Mouse (Mus musculus) embryonic facial prominence, embryonic 15.5 days (tissue): ENCODE measurements at regions not wholly inside any gene's neighbourhood (a gene's known extent, or its start where the extent isn't known, plus 50 kb on each side); places are given as distances from the start of the nearest gene placed in this dataset.

ENCODE experiments used
- ATAC-seq: fragments of 200-750 bp; cut with Nextera tagmentation; 2 replicates; pipeline ENCODE4 v1.8.0; 2017; ENCODE audit warnings: low read depth, moderate TSS enrichment; ENCODE audit not compliant: insufficient number of reproducible peaks, low FRiP score, low TSS enrichment
- H3K27ac ChIP-seq: fragments of 300-500 bp; sonication (generic); replicated peaks from 2 replicates; pipeline ENCODE4 v1.5.1; 2015; ENCODE audit warnings: mild to moderate bottlenecking, inconsistent platforms
- H3K27me3 ChIP-seq: fragments of 300-500 bp; sonication (generic); 2 replicates; pipeline ENCODE4 v1.6.1; 2015; ENCODE audit warnings: inconsistent platforms
- H3K36me3 ChIP-seq: fragments of 300-500 bp; sonication (generic); 2 replicates; pipeline ENCODE4 v1.6.1; 2015; ENCODE audit warnings: mild to moderate bottlenecking, inconsistent platforms
- H3K4me1 ChIP-seq: fragments of 300-500 bp; sonication (generic); 2 replicates; pipeline ENCODE4 v1.6.1; 2015; ENCODE audit warnings: inconsistent platforms
- H3K4me2 ChIP-seq: fragments of 300-500 bp; sonication (generic); replicated peaks from 2 replicates; pipeline ENCODE4 v1.6.1; 2015; ENCODE audit warnings: mild to moderate bottlenecking, inconsistent platforms
- H3K4me3 ChIP-seq: fragments of 300-500 bp; sonication (generic); replicated peaks from 2 replicates; pipeline ENCODE4 v1.5.1; 2015; ENCODE audit warnings: mild to moderate bottlenecking, inconsistent platforms
- H3K9ac ChIP-seq: fragments of 300-500 bp; sonication (generic); 2 replicates; pipeline ENCODE4 v1.6.1; 2015; ENCODE audit warnings: inconsistent platforms
- H3K9me3 ChIP-seq: fragments of 300-500 bp; sonication (generic); replicated peaks from 2 replicates; pipeline ENCODE4 v1.6.1; 2016; ENCODE audit warnings: inconsistent platforms
- WGBS: fragments of 180-500 bp; shearing (Covaris S2); methylation state at CpG from one replicate; pipeline ENCODE4 v1.1.7; 2015; 5-methylcytosine and 5-hydroxymethylcytosine counted together

GRCm38 (mm10) chr1:72963449-72963848 lies 52.3 kb downstream of the Tnp1 start:
- no peaks in the 10 kb centered on the region for H3K36me3 ChIP-seq
- peaks cover 19% of the 10 kb centered on the region for H3K4me1 ChIP-seq
- H3K9me3 ChIP-seq, result no peaks in the 10 kb centered on the region
- H3K4me2 ChIP-seq, result peak overlapping the region; percentile 28
- peak overlapping the region; percentile 48; the same call in 1 of the 2 replicates for H3K27ac ChIP-seq
- H3K9ac ChIP-seq, result no peak overlapping the region
- peak; percentile 88 for ATAC-seq
- no peaks in the 10 kb centered on the region for H3K27me3 ChIP-seq
- 4% methylated on average over 7 of the region's 7 CpGs for WGBS
- no peak overlapping the region for H3K4me3 ChIP-seq

- no peak overlapping the region for H3K4me3 ChIP-seq
- no peaks in the 10 kb centered on the region for H3K36me3 ChIP-seq
- H3K9me3 ChIP-seq, result no peaks in the 10 kb centered on the region
- no peak overlapping the region for H3K9ac ChIP-seq
- no peaks in the 10 kb centered on the region for H3K27me3 ChIP-seq
- H3K4me1 ChIP-seq, result peaks cover 19% of the 10 kb centered on the region
- H3K4me2 ChIP-seq, result no peak overlapping the region
- ATAC-seq, result peak; percentile 61; the same call in 1 of the 2 replicates
- WGBS, result 15% methylated on average over 4 of the region's 4 CpGs
- H3K27ac ChIP-seq, result peak overlapping the region; percentile 60; the same call in 1 of the 2 replicates
Measured at GRCm38 (mm10) chr1:72960241-72960653, 55.5 kb downstream of the Tnp1 start.

- no peaks in the 10 kb centered on the region for H3K27me3 ChIP-seq
- no peak overlapping the region for H3K27ac ChIP-seq
- no peaks in the 10 kb centered on the region for H3K9me3 ChIP-seq
- no peaks in the 10 kb centered on the region for H3K36me3 ChIP-seq
- peaks cover 13% of the 10 kb centered on the region; the same call in 1 of the 2 replicates for H3K4me1 ChIP-seq
- no peak overlapping the region for H3K9ac ChIP-seq
- no peak overlapping the region for H3K4me2 ChIP-seq
- 59% methylated on average over 2 of the region's 2 CpGs for WGBS
- no peak for ATAC-seq
- H3K4me3 ChIP-seq, result no peak overlapping the region
Measured at GRCm38 (mm10) chr1:72955387-72955786, 60.3 kb downstream of the Tnp1 start.

DNA sequence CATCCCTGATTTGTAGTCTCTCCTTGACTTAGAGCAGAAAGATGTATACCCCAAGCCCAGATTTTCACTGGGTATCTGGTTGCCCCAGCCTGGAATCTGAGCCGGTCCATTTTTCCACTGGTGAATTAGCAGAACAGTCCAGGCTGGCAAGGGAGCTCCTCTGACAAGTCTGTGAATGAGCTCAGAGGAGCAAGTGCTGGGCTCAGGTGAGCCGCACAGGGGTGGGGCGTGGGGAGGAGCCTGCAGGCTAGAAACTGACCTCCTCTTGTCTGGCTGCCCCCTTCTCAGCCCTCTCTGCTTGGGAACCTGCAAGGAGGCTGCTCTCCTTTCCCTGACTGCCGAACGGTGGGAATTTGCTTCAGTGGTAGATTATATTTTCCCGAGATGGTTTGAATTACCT lies 62.8 kb downstream of the Tnp1 start:
- Histone ChIP-seq H3K27ac (peak overlapping the region; percentile 0; the same call in 1 of the 2 replicates), H3K4me1 (peaks cover 6% of the 10 kb centered on the region; the same call in 1 of the 2 replicates), H3K4me2 (no peak overlapping the region), H3K9me3 (no peaks in the 10 kb centered on the region), H3K4me3 (no peak overlapping the region), H3K27me3 (no peaks in the 10 kb centered on the region), H3K36me3 (no peaks in the 10 kb centered on the region), H3K9ac (no peak overlapping the region)
- ATAC-seq, result peak; percentile 80
- WGBS, result 9% methylated on average over 6 of the region's 6 CpGs

- peak; percentile 76 for ATAC-seq
- 63% methylated on average over 7 of the region's 7 CpGs for WGBS
- no peak overlapping the region for H3K4me2 ChIP-seq
Measured at GRCm38 (mm10) chr1:72951802-72952201, 63.9 kb downstream of the Tnp1 start.

GRCm38 (mm10) chr1:72951365-72951764 lies 64.3 kb downstream of the Tnp1 start:
- Histone ChIP-seq H3K36me3 (no peaks in the 10 kb centered on the region), H3K4me3 (no peak overlapping the region), H3K9me3 (no peaks in the 10 kb centered on the region), H3K4me2 (no peak overlapping the region), H3K9ac (no peak overlapping the region), H3K27ac (no peak overlapping the region), H3K4me1 (peaks cover 6% of the 10 kb centered on the region; the same call in 1 of the 2 replicates), H3K27me3 (no peaks in the 10 kb centered on the region)
- no peak for ATAC-seq
- WGBS, result 83% methylated on average over 7 of the region's 7 CpGs

More at GRCm38 (mm10) chr1:72951802-72952201, 63.9 kb downstream of the Tnp1 start:
- Histone ChIP-seq H3K9ac (no peak overlapping the region), H3K9me3 (no peaks in the 10 kb centered on the region), H3K4me3 (no peak overlapping the region), H3K27me3 (no peaks in the 10 kb centered on the region), H3K4me1 (peaks cover 6% of the 10 kb centered on the region; the same call in 1 of the 2 replicates), H3K27ac (no peak overlapping the region), H3K36me3 (no peaks in the 10 kb centered on the region)

DNA sequence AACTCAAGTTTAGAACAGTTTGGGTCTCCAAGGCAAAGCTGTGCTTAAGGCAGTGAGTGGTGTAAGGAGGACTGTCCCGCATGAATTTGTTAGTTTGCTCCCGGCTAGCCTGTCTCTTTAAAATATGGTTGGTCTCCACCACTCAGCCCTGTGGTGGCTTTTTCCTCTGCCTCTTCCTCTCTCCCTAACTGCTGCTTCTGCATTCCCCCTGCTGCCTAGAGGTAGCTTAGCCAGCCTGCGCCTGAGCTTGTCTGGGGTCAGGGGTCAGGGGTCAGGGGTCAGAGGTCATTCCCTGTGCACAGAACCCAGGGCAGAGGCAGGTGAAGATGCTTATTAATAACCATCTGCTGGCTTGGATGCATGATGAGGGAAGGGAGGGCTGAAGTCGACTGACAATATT lies 69.5 kb downstream of the Tnp1 start:
- no peak for ATAC-seq
- H3K27me3 ChIP-seq, result no peaks in the 10 kb centered on the region
- H3K9ac ChIP-seq, result no peak overlapping the region
- peaks cover 23% of the 10 kb centered on the region for H3K4me1 ChIP-seq
- no peaks in the 10 kb centered on the region for H3K9me3 ChIP-seq
- no peaks in the 10 kb centered on the region for H3K36me3 ChIP-seq
- WGBS, result 15% methylated on average over 4 of the region's 4 CpGs
- H3K27ac ChIP-seq, result no peak overlapping the region
- H3K4me2 ChIP-seq, result no peak overlapping the region
- H3K4me3 ChIP-seq, result no peak overlapping the region

- H3K27ac ChIP-seq, result 0 out of 2 replicates have a peak overlapping the region, but pooled peaks have one; percentile 34
- no peak for ATAC-seq
- peaks cover 23% of the 10 kb centered on the region for H3K4me1 ChIP-seq
- no peaks in the 10 kb centered on the region for H3K9me3 ChIP-seq
- H3K36me3 ChIP-seq, result no peaks in the 10 kb centered on the region
- H3K27me3 ChIP-seq, result no peaks in the 10 kb centered on the region
- WGBS, result 18% methylated on average over 9 of the region's 9 CpGs
- H3K4me2 ChIP-seq, result peak overlapping the region; percentile 42
- no peak overlapping the region for H3K9ac ChIP-seq
- H3K4me3 ChIP-seq, result peak overlapping the region; percentile 18; the same call in 1 of the 2 replicates
Measured at GRCm38 (mm10) chr1:72945750-72946102, 70.0 kb downstream of the Tnp1 start.

GRCm38 (mm10) chr1:72944805-72945749 lies 70.4 kb upstream of the Igfbp5 start:
- H3K4me2 ChIP-seq, result peak overlapping the region; percentile 42
- H3K36me3 ChIP-seq, result no peaks in the 10 kb centered on the region
- no peak overlapping the region for H3K9ac ChIP-seq
- H3K9me3 ChIP-seq, result no peaks in the 10 kb centered on the region
- H3K4me1 ChIP-seq, result peaks cover 23% of the 10 kb centered on the region
- WGBS, result 12% methylated on average over 21 of the region's 21 CpGs
- no peaks in the 10 kb centered on the region for H3K27me3 ChIP-seq
- peak overlapping the region; percentile 34 for H3K27ac ChIP-seq
- H3K4me3 ChIP-seq, result peak overlapping the region; percentile 18; the same call in 1 of the 2 replicates
- peak; percentile 44; the same call in 1 of the 2 replicates for ATAC-seq

- Histone ChIP-seq H3K27ac (peak overlapping the region; percentile 5; the same call in 1 of the 2 replicates), H3K27me3 (no peaks in the 10 kb centered on the region), H3K9ac (no peak overlapping the region), H3K4me2 (no peak overlapping the region), H3K9me3 (no peaks in the 10 kb centered on the region), H3K36me3 (no peaks in the 10 kb centered on the region), H3K4me1 (peaks cover 23% of the 10 kb centered on the region), H3K4me3 (no peak overlapping the region)
- ATAC-seq, result peak; percentile 35; the same call in 1 of the 2 replicates
- 38% methylated on average over 3 of the region's 3 CpGs for WGBS
Measured at GRCm38 (mm10) chr1:72944221-72944620, 69.5 kb upstream of the Igfbp5 start.

- H3K27ac ChIP-seq, result no peak overlapping the region
Measured at GRCm38 (mm10) chr1:72943082-72943481, 68.4 kb upstream of the Igfbp5 start.

More at GRCm38 (mm10) chr1:72943082-72943481, 68.4 kb upstream of the Igfbp5 start:
- H3K4me2 ChIP-seq, result no peak overlapping the region
- no peak for ATAC-seq
- no peaks in the 10 kb centered on the region for H3K27me3 ChIP-seq
- no peaks in the 10 kb centered on the region for H3K9me3 ChIP-seq
- no peaks in the 10 kb centered on the region for H3K36me3 ChIP-seq
- H3K4me1 ChIP-seq, result peaks cover 23% of the 10 kb centered on the region
- no peak overlapping the region for H3K4me3 ChIP-seq
- 86% methylated on average over 1 of the region's 1 CpGs for WGBS
- H3K9ac ChIP-seq, result no peak overlapping the region
